Mouse (Mus musculus) liver, adult 2 months (tissue): ENCODE measurements at regions not wholly inside any gene's neighbourhood (a gene's known extent, or its start where the extent isn't known, plus 50 kb on each side); places are given as distances from the start of the nearest gene placed in this dataset.

Source experiments
- CTCF ChIP-seq: fragments of 200-500 bp; IDR thresholded peaks from 2 replicates; pipeline ENCODE4 v1.5.1; 2011; ENCODE audit warnings: low read depth, low read length, control low read depth
- POLR2A ChIP-seq: fragments of 200-500 bp; IDR thresholded peaks from 2 replicates; pipeline ENCODE4 v1.6.1; 2011; ENCODE audit warnings: low read length, control low read depth; ENCODE audit not compliant: insufficient read depth; ENCODE audit errors: extremely low read depth

DNA sequence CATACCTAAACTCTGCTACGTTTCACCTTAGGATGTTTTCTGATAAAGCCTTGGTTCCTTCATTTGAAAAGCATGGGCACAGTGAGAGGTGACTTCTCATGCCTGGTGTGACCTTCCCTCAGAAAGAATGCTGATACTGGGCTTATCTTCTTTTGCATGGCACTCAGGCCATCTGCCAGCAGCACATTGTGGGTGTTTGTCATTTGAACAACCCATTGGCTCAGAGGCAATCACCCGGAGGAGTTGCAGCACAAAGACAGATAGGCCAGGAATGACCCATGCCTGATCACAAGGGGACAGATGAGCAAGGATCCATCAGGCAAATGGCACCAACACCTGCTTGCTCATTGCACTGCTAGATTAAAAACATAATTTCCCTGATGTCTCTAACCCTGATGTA lies 572.7 kb upstream of the Fam19a5 start:
- TF ChIP-seq CTCF (no peak), POLR2A (no peak)
